Mouse (Mus musculus) hindbrain, embryonic 14.5 days (tissue): ENCODE measurements around the gene 1700018B08Rik. TPM values are rescaled to one million over a fixed set of nuclear protein-coding genes. Genes with fewer than 3 reads are reported as not detected.

Source experiments
- ATAC-seq: fragments of 200-750 bp; cut with Nextera tagmentation; 2 replicates; pipeline ENCODE4 v1.8.0; 2017; ENCODE audit warnings: moderate number of reproducible peaks, mild to moderate bottlenecking, moderate TSS enrichment, moderate library complexity; ENCODE audit not compliant: low FRiP score
- DNase-seq: peaks from one replicate; pipeline ENCODE4 v3.0.0-alpha.2; 2015; ENCODE audit warnings: low spot score
- H3K27ac ChIP-seq: fragments of 300-500 bp; sonication (generic); 2 replicates; pipeline ENCODE4 v1.5.1; 2014; ENCODE audit warnings: mild to moderate bottlenecking, moderate library complexity
- H3K27me3 ChIP-seq: fragments of 300-500 bp; sonication (generic); 2 replicates; pipeline ENCODE4 v1.6.1; 2014; ENCODE audit warnings: mild to moderate bottlenecking, low read length, mixed read lengths; ENCODE audit not compliant: control insufficient read depth, insufficient read depth
- H3K36me3 ChIP-seq: fragments of 300-500 bp; sonication (generic); replicated peaks from 2 replicates; pipeline ENCODE4 v1.6.1; 2014; ENCODE audit not compliant: control insufficient read depth, insufficient read depth
- H3K4me1 ChIP-seq: fragments of 300-500 bp; sonication (generic); replicated peaks from 2 replicates; pipeline ENCODE4 v1.6.1; 2014; ENCODE audit warnings: antibody characterized with exemption, low read length, mixed read lengths; ENCODE audit not compliant: control insufficient read depth, insufficient read depth
- H3K4me2 ChIP-seq: fragments of 300-500 bp; sonication (generic); replicated peaks from 2 replicates; pipeline ENCODE4 v1.6.1; 2014; ENCODE audit warnings: mild to moderate bottlenecking, moderate library complexity
- H3K4me3 ChIP-seq: fragments of 300-500 bp; sonication (generic); replicated peaks from 2 replicates; pipeline ENCODE4 v1.5.1; 2014; ENCODE audit warnings: mild to moderate bottlenecking, low read length
- H3K9ac ChIP-seq: fragments of 300-500 bp; sonication (generic); 2 replicates; pipeline ENCODE4 v1.6.1; 2014
- H3K9me3 ChIP-seq: fragments of 300-500 bp; sonication (generic); 2 replicates; pipeline ENCODE4 v1.6.1; 2016; ENCODE audit warnings: low read length; ENCODE audit not compliant: control insufficient read depth
- WGBS: fragments of 180-500 bp; shearing (Covaris S2); extraction: QIAGEN DNeasy Blood & Tissue Kit; methylation state at CpG from one replicate; pipeline ENCODE4 v1.1.7; 2014; 5-methylcytosine and 5-hydroxymethylcytosine counted together
- polyA plus RNA-seq: library from polyadenylated mRNA; unstranded; fragments of >200 nt; fragmentation: Nextera tagmentation; extraction: Ambion mirVana; gene quantifications from 2 replicates; pipeline ENCODE4 v1.2.1, GENCODE M21; 2014

The 1700018B08Rik gene
- polyA plus RNA-seq, 1 experiment from 2014 or later, result not detected

- H3K4me3 ChIP-seq, result no peak overlapping the region
- DNase-seq (no peak), ATAC-seq (no peak)
- no peaks in the 10 kb centered on the region for H3K27me3 ChIP-seq
- WGBS, result 71% methylated on average over 6 of the region's 6 CpGs
- no peaks in the 10 kb centered on the region; the same call in 1 of the 2 replicates for H3K4me1 ChIP-seq
- peaks cover 12% of the 10 kb centered on the region; the same call in 1 of the 2 replicates for H3K36me3 ChIP-seq
- no peak overlapping the region for H3K9ac ChIP-seq
- H3K27ac ChIP-seq, result no peak overlapping the region
- H3K4me2 ChIP-seq, result no peak overlapping the region
- no peaks in the 10 kb centered on the region for H3K9me3 ChIP-seq
These were observed 24.2 kb upstream of the 1700018B08Rik start for GRCm38 (mm10) chr8:121568321-121568720.

GRCm38 (mm10) chr8:121563701-121564100 lies 19.6 kb upstream of the 1700018B08Rik start:
- Histone ChIP-seq H3K4me2 (no peak overlapping the region), H3K4me3 (no peak overlapping the region), H3K9me3 (no peaks in the 10 kb centered on the region), H3K27me3 (no peaks in the 10 kb centered on the region), H3K4me1 (no peaks in the 10 kb centered on the region; the same call in 1 of the 2 replicates), H3K9ac (no peak overlapping the region), H3K27ac (no peak overlapping the region), H3K36me3 (peaks cover 26% of the 10 kb centered on the region)
- WGBS, result 65% methylated on average over 6 of the region's 6 CpGs
- no peak for DNase-seq
- ATAC-seq, result no peak

- ATAC-seq, result no peak
- Histone ChIP-seq H3K36me3 (peaks cover 33% of the 10 kb centered on the region), H3K27ac (no peak overlapping the region), H3K27me3 (no peaks in the 10 kb centered on the region), H3K4me3 (no peak overlapping the region), H3K9ac (no peak overlapping the region), H3K9me3 (no peaks in the 10 kb centered on the region), H3K4me1 (no peaks in the 10 kb centered on the region; the same call in 1 of the 2 replicates), H3K4me2 (no peak overlapping the region)
- DNase-seq, result no peak
- WGBS, result 80% methylated on average over 9 of the region's 9 CpGs
These were observed 18.8 kb upstream of the 1700018B08Rik start for GRCm38 (mm10) chr8:121562941-121563351.

- H3K4me1 ChIP-seq, result no peaks in the 10 kb centered on the region; the same call in 1 of the 2 replicates
- H3K4me3 ChIP-seq, result no peak overlapping the region
- WGBS, result 89% methylated on average over 16 of the region's 16 CpGs
- ATAC-seq (no peak), DNase-seq (no peak)
- no peak overlapping the region for H3K4me2 ChIP-seq
- H3K9ac ChIP-seq, result no peak overlapping the region
- no peaks in the 10 kb centered on the region for H3K27me3 ChIP-seq
- H3K9me3 ChIP-seq, result no peaks in the 10 kb centered on the region
- H3K36me3 ChIP-seq, result peaks cover 34% of the 10 kb centered on the region
- H3K27ac ChIP-seq, result no peak overlapping the region
These were observed 17.7 kb upstream of the 1700018B08Rik start for GRCm38 (mm10) chr8:121561636-121562345.

- DNase-seq, result no peak
- H3K27ac ChIP-seq, result no peak overlapping the region
- H3K4me2 ChIP-seq, result no peak overlapping the region
- no peak overlapping the region for H3K4me3 ChIP-seq
- no peaks in the 10 kb centered on the region for H3K4me1 ChIP-seq
- ATAC-seq, result no peak
- peaks cover 28% of the 10 kb centered on the region for H3K36me3 ChIP-seq
- H3K27me3 ChIP-seq, result no peaks in the 10 kb centered on the region
- WGBS, result 95% methylated on average over 7 of the region's 7 CpGs
- no peak overlapping the region for H3K9ac ChIP-seq
- no peaks in the 10 kb centered on the region for H3K9me3 ChIP-seq
These were observed 16.4 kb upstream of the 1700018B08Rik start for GRCm38 (mm10) chr8:121560432-121561100.

- no peak overlapping the region for H3K27ac ChIP-seq
- H3K4me1 ChIP-seq, result no peaks in the 10 kb centered on the region
- 95% methylated on average over 12 of the region's 12 CpGs for WGBS
- no peak for ATAC-seq
- no peak overlapping the region for H3K9ac ChIP-seq
- no peaks in the 10 kb centered on the region for H3K9me3 ChIP-seq
- H3K4me2 ChIP-seq, result no peak overlapping the region
- no peak overlapping the region for H3K4me3 ChIP-seq
- no peaks in the 10 kb centered on the region for H3K27me3 ChIP-seq
- no peak for DNase-seq
- peaks cover 29% of the 10 kb centered on the region for H3K36me3 ChIP-seq
These were observed 15.7 kb upstream of the 1700018B08Rik start for GRCm38 (mm10) chr8:121559801-121560200.

GRCm38 (mm10) chr8:121558538-121558937 lies 14.4 kb upstream of the 1700018B08Rik start:
- H3K4me2 ChIP-seq, result no peak overlapping the region
- WGBS, result 89% methylated on average over 16 of the region's 16 CpGs
- H3K4me3 ChIP-seq, result no peak overlapping the region
- H3K9me3 ChIP-seq, result no peaks in the 10 kb centered on the region
- ATAC-seq, result no peak
- no peaks in the 10 kb centered on the region for H3K4me1 ChIP-seq
- no peak overlapping the region for H3K27ac ChIP-seq
- DNase-seq, result no peak
- H3K27me3 ChIP-seq, result no peaks in the 10 kb centered on the region
- H3K9ac ChIP-seq, result no peak overlapping the region
- peaks cover 41% of the 10 kb centered on the region for H3K36me3 ChIP-seq

- Histone ChIP-seq H3K4me2 (no peak overlapping the region), H3K36me3 (peaks cover 49% of the 10 kb centered on the region), H3K4me3 (no peak overlapping the region), H3K9ac (no peak overlapping the region), H3K27me3 (no peaks in the 10 kb centered on the region), H3K4me1 (no peaks in the 10 kb centered on the region), H3K9me3 (no peaks in the 10 kb centered on the region), H3K27ac (no peak overlapping the region)
- 87% methylated on average over 11 of the region's 11 CpGs for WGBS
- DNase-seq, result no peak
- no peak for ATAC-seq
These were observed 13.6 kb upstream of the 1700018B08Rik start for GRCm38 (mm10) chr8:121557746-121558145.

- Histone ChIP-seq H3K9me3 (no peaks in the 10 kb centered on the region), H3K4me3 (no peak overlapping the region), H3K9ac (no peak overlapping the region), H3K4me2 (no peak overlapping the region), H3K27me3 (no peaks in the 10 kb centered on the region), H3K36me3 (peaks cover 74% of the 10 kb centered on the region), H3K27ac (no peak overlapping the region), H3K4me1 (no peaks in the 10 kb centered on the region)
- WGBS, result 89% methylated on average over 32 of the region's 32 CpGs
- DNase-seq, result no peak
- ATAC-seq, result no peak
These were observed 9.8 kb upstream of the 1700018B08Rik start for GRCm38 (mm10) chr8:121553831-121554475.
